Comparison of ENCODE assay signal across 19 mouse cellular contexts in genomic region chrX:96086259-96086658, GRCm38 (mm10). TPM values are rescaled to one million over a fixed set of nuclear protein-coding genes. Genes with fewer than 3 reads are reported as not detected.
A peak's percentile ranks its signal among the peaks of the same experiment; 100 is the strongest.
DNase-seq lines count a peak whose midpoint lies in the region; ATAC-seq and TF ChIP-seq lines count a peak whose summit lies in the region.
"Had no signal": no experiment of that assay in that cellular context is flagged by ENCODE, and none has a peak within 500 bp of the region (broad histone marks: within the 10 kb centered on the region; RNA-seq: fewer than 3 reads in every experiment).

No protein-coding gene starts in this region.

- H3K4me2 ChIP-seq in lung, postnatal 0 days (replicated peaks; ENCODE audit: low read depth, low read length): no peak overlapping the region
- H3K4me2 ChIP-seq in myocyte (ENCODE audit: low read depth): peak overlapping the region; percentile 63
- H3K4me2 ChIP-seq: embryonic facial prominence, embryonic 13.5 days; heart, embryonic 12.5 days; liver, embryonic 11.5 days; lung, embryonic 15.5 days had no signal

- H3K9me3 ChIP-seq in lung, postnatal 0 days (ENCODE audit: low read length): no peaks in the 10 kb centered on the region
- H3K9me3 ChIP-seq: embryonic facial prominence, embryonic 13.5 days; heart, embryonic 12.5 days; limb, embryonic 10.5 days; lung, embryonic 15.5 days had no signal

- no peak overlapping the region for H3K4me3 ChIP-seq in lung, postnatal 0 days (ENCODE audit: low read depth, low read length)
- H3K4me3 ChIP-seq in myocyte: no peak overlapping the region
- no peak overlapping the region for H3K4me3 ChIP-seq in kidney, adult 2 months (ENCODE audit: insufficient read depth, low read depth, low read length)
- H3K4me3 ChIP-seq: embryonic facial prominence, embryonic 13.5 days; heart, embryonic 12.5 days; limb, embryonic 10.5 days; lung, embryonic 15.5 days had no signal

- no peak overlapping the region for H3K9ac ChIP-seq in lung, postnatal 0 days (replicated peaks; ENCODE audit: low read depth)
- H3K9ac ChIP-seq: embryonic facial prominence, embryonic 13.5 days; forebrain, postnatal 0 days; heart, embryonic 12.5 days; lung, embryonic 15.5 days had no signal

- no peaks in the 10 kb centered on the region for H3K36me3 ChIP-seq in lung, postnatal 0 days (ENCODE audit: insufficient read depth, low read length)
- no peaks in the 10 kb centered on the region for H3K36me3 ChIP-seq in myocyte (ENCODE audit: control insufficient read depth, insufficient read depth)
- H3K36me3 ChIP-seq in kidney, adult 2 months (ENCODE audit: control insufficient read depth, insufficient read depth, low read length): no peaks in the 10 kb centered on the region
- H3K36me3 ChIP-seq: embryonic facial prominence, embryonic 13.5 days; heart, embryonic 12.5 days; limb, embryonic 10.5 days; lung, embryonic 15.5 days had no signal

- DNase-seq in lung, postnatal 0 days (ENCODE audit: low spot score): no peak
- no peak for DNase-seq in lung, postnatal 4 days
- DNase-seq in MN1 (ENCODE audit: low spot score): peak; percentile 42
- DNase-seq in adipocyte (ENCODE audit: low spot score): peak; percentile 45
- no peak for DNase-seq in left cerebral cortex, postnatal 10 days (ENCODE audit: extremely low spot score in 1 of 2, low spot score in 2 of 2)
- no peak for DNase-seq in kidney, adult 2 months
- DNase-seq: cerebellum, adult 8-10 months; forebrain, postnatal 0 days; heart, postnatal 36 days; layer of hippocampus, postnatal 36 days; retina, postnatal 1 day; thymus, adult 18-20 months had no signal

- H3K4me1 ChIP-seq in lung, postnatal 0 days (ENCODE audit: insufficient read depth, low read depth, low read length): no peaks in the 10 kb centered on the region
- H3K4me1 ChIP-seq in kidney, adult 2 months (ENCODE audit: control insufficient read depth, insufficient read depth, low read length): no peaks in the 10 kb centered on the region
- H3K4me1 ChIP-seq: embryonic facial prominence, embryonic 13.5 days; heart, embryonic 12.5 days; limb, embryonic 10.5 days; lung, embryonic 15.5 days had no signal

- no peak overlapping the region for H3ac ChIP-seq in myocyte (ENCODE audit: control insufficient read depth, insufficient read length)

- no peaks in the 10 kb centered on the region for H3K79me2 ChIP-seq in myocyte (ENCODE audit: control insufficient read depth, insufficient read depth)

- no peaks in the 10 kb centered on the region for H3K27me3 ChIP-seq in lung, postnatal 0 days (replicated peaks; ENCODE audit: insufficient read depth, low read length)
- no peaks in the 10 kb centered on the region for H3K27me3 ChIP-seq in myocyte (ENCODE audit: control insufficient read depth, insufficient read depth, insufficient read length)
- no peaks in the 10 kb centered on the region for H3K27me3 ChIP-seq in kidney, adult 2 months (replicated peaks; ENCODE audit: control insufficient read depth, insufficient read depth, low read length)
- H3K27me3 ChIP-seq: heart, embryonic 12.5 days; lung, embryonic 15.5 days had no signal

- intact Hi-C loops in left cerebral cortex, postnatal 10 days (cut with DNase I): no loop called here

- 24% methylated on average over 2 of the region's 2 CpGs for WGBS in lung, postnatal 0 days
- 68% methylated on average over 2 of the region's 2 CpGs for WGBS in kidney, adult 2 months

- TF ChIP-seq POLR2A in myocyte (IDR thresholded peaks at IDR 0.05; ENCODE audit: insufficient read length, low read depth): no peak
- no peak for TF ChIP-seq POLR2A in kidney, adult 2 months (IDR thresholded peaks at IDR 0.05; ENCODE audit: low read depth, low read length)

- no peak for TF ChIP-seq EP300 in lung, postnatal 0 days (IDR thresholded peaks at IDR 0.05)

- no peak for TF ChIP-seq CTCF in lung, postnatal 0 days (IDR thresholded peaks at IDR 0.05)
- no peak for TF ChIP-seq CTCF in kidney, adult 2 months (conservative IDR thresholded peaks at IDR 0.05; ENCODE audit: insufficient read depth, insufficient read length, low read depth, low read length)

- ATAC-seq in lung, postnatal 0 days: peak; percentile 52; the same call in 1 of the 2 replicates
- ATAC-seq: activated CD4-positive, CD25-positive, alpha-beta regulatory T cell, adult 4 months; forebrain, postnatal 0 days had no signal

- H3K27ac ChIP-seq in lung, postnatal 0 days (ENCODE audit: low read length): no peak overlapping the region
- H3K27ac ChIP-seq in kidney, adult 2 months (ENCODE audit: insufficient read depth, low read depth, low read length): no peak overlapping the region
- H3K27ac ChIP-seq: embryonic facial prominence, embryonic 13.5 days; limb, embryonic 10.5 days; lung, embryonic 15.5 days had no signal

TF ChIP-seq in myocyte, 11 proteins besides CTCF, POLR2A, EP300 and RAD21:
- TF ChIP-seq SRF (IDR thresholded peaks at IDR 0.05; ENCODE audit: control insufficient read depth, insufficient read length, low read depth): no peak
- peak; percentile 90 for TF ChIP-seq CEBPB (IDR thresholded peaks at IDR 0.05; ENCODE audit: insufficient read depth, poor library complexity, severe bottlenecking)

RNA-seq across cellular contexts. Expression of gene Msn, which starts 9.6 kb away (rescaled TPM):
- polyA plus RNA-seq in lung, postnatal 0 days (2015; fragmentation: Nextera tagmentation; extraction: Ambion mirVana): 293 and 316 TPM in 2 replicates
- 254 TPM for polyA plus RNA-seq in myocyte (2012; fragmentation: generic; extraction: Trizol)
- total RNA-seq in left cerebral cortex, postnatal 10 days (2021): 10 to 100 TPM; 22.0 to 24.4 TPM
- 82.2 and 101 TPM in 2 replicates for polyA plus RNA-seq in kidney, adult 2 months (2012; rRNA removed)

Comparison
In these comparisons a context has a peak if more than half of its experiments do, and no peak if none do; other contexts are left out.
1. DNase-seq: peak in MN1 (single experiment) and adipocyte (single experiment); none in lung, postnatal 0 days (single experiment), lung, postnatal 4 days (0 of 2), left cerebral cortex, postnatal 10 days (0 of 2) and kidney, adult 2 months (single experiment).